Mouse (Mus musculus) right cerebral cortex, postnatal 4 days (tissue): ENCODE results near the gene Ahsa1.
"Not testable (repeated sequence)": the region's sequence is repeated elsewhere in the genome, so short reads cannot be mapped to it uniquely, and the experiment has no call there.

Source experiments
- DNase-seq: peaks from one replicate; pipeline ENCODE4 v3.0.0-alpha.2; 2022

Gene Ahsa1

GRCm38 (mm10) chr12:87282743-87283142 lies 16.5 kb downstream of the Ahsa1 start:
- DNase-seq: no peak

- DNase-seq: no peak
Observed at GRCm38 (mm10) chr12:87283706-87284105, 17.4 kb downstream of the Ahsa1 start.

GRCm38 (mm10) chr12:87284268-87284667 lies 18.0 kb downstream of the Ahsa1 start:
- DNase-seq: no peak

GRCm38 (mm10) chr12:87284726-87285125 lies 18.4 kb downstream of the Ahsa1 start:
- no peak for DNase-seq

- no peak for DNase-seq
Observed at GRCm38 (mm10) chr12:87289100-87289499, 22.8 kb downstream of the Ahsa1 start.

- no peak for DNase-seq
Observed at GRCm38 (mm10) chr12:87293934-87294333, 27.7 kb downstream of the Ahsa1 start.

- peak; percentile 40 for DNase-seq
Observed at GRCm38 (mm10) chr12:87299037-87299656, 32.9 kb downstream of the Ahsa1 start.

GRCm38 (mm10) chr12:87299657-87300440 lies 33.6 kb downstream of the Ahsa1 start, which contains the start of gene Ism2:
Gene Ism2, minus strand, starts transcription at chr12:87299705.
- peak; percentile 32 for DNase-seq

GRCm38 (mm10) chr12:87300441-87300690 lies 34.1 kb downstream of the Ahsa1 start:
- no peak for DNase-seq

- DNase-seq: no peak
Observed at GRCm38 (mm10) chr12:87301189-87301588, 34.9 kb downstream of the Ahsa1 start.

- DNase-seq: no peak
Observed at GRCm38 (mm10) chr12:87305767-87306583, 39.7 kb downstream of the Ahsa1 start.

- not testable (repeated sequence) for DNase-seq
Observed at GRCm38 (mm10) chr12:87306584-87306844, 40.2 kb downstream of the Ahsa1 start.

GRCm38 (mm10) chr12:87313098-87313497 lies 46.8 kb downstream of the Ahsa1 start:
- no peak for DNase-seq

GRCm38 (mm10) chr12:87317951-87318350 lies 51.7 kb downstream of the Ahsa1 start:
- DNase-seq: no peak

GRCm38 (mm10) chr12:87319229-87319628 lies 53.0 kb downstream of the Ahsa1 start:
- DNase-seq: no peak
